Comparison of ENCODE assay signal across 21 mouse cellular contexts in genomic region chr3:89331561-89331960, GRCm38 (mm10). TPM values are rescaled to one million over a fixed set of nuclear protein-coding genes. Genes with fewer than 3 reads are reported as not detected.
DNase-seq lines count a peak whose midpoint lies in the region; ATAC-seq and TF ChIP-seq lines count a peak whose summit lies in the region.
"Had no signal": no experiment of that assay in that cellular context is flagged by ENCODE, and none has a peak within 500 bp of the region (broad histone marks: within the 10 kb centered on the region; RNA-seq: fewer than 3 reads in every experiment).

No protein-coding gene starts in this region.

- H3K27ac ChIP-seq in embryonic facial prominence, embryonic 14.5 days (replicated peaks; ENCODE audit: low read depth, low read length) = 0 out of 2 replicates have a peak overlapping the region, but pooled peaks have one; percentile 5
- no peak overlapping the region for H3K27ac ChIP-seq in embryonic facial prominence, embryonic 10.5 days (replicated peaks)
- peak overlapping the region; percentile 41; the same call in 1 of the 2 replicates for H3K27ac ChIP-seq in testis, adult 2 months (ENCODE audit: control insufficient read depth, insufficient read depth, low read depth, low read length)
- H3K27ac ChIP-seq in kidney, embryonic 16.5 days (ENCODE audit: low read length) = no peak overlapping the region
- H3K27ac ChIP-seq in liver, embryonic 12.5 days = no peak overlapping the region
- H3K27ac ChIP-seq: heart, embryonic 10.5 days; liver, embryonic 14.5 days; macrophage had no signal

- WGBS in embryonic facial prominence, embryonic 14.5 days = 60% methylated on average over 13 of the region's 13 CpGs
- 70% methylated on average over 13 of the region's 13 CpGs for WGBS in embryonic facial prominence, embryonic 10.5 days
- WGBS in kidney, embryonic 16.5 days = 70% methylated on average over 13 of the region's 13 CpGs
- 52% methylated on average over 13 of the region's 13 CpGs for WGBS in liver, embryonic 12.5 days (ENCODE audit: insufficient replicate concordance)

- no peak for TF ChIP-seq CTCF in testis, adult 2 months (IDR thresholded peaks at IDR 0.05; ENCODE audit: control insufficient read depth, insufficient read depth, insufficient replicate concordance, low read depth, low read length)

- DNase-seq in embryonic facial prominence, embryonic 14.5 days (ENCODE audit: low spot score) = no peak
- DNase-seq in embryonic facial prominence, embryonic 10.5 days (ENCODE audit: low spot score) = no peak
- no peak for DNase-seq in testis, postnatal 10 days (ENCODE audit: low spot score)
- no peak for DNase-seq in frontal cortex, postnatal 36 days (ENCODE audit: low spot score in 2 of 2)
- DNase-seq: cerebellum, adult 11-12 months; heart, postnatal 10 days; kidney, adult 9 months; thymus, postnatal 4 days had no signal

- H3K4me3 ChIP-seq in embryonic facial prominence, embryonic 14.5 days (ENCODE audit: low read depth, low read length) = no peak overlapping the region
- H3K4me3 ChIP-seq in embryonic facial prominence, embryonic 10.5 days = no peak overlapping the region
- H3K4me3 ChIP-seq in testis, adult 2 months (ENCODE audit: control insufficient read depth, low read depth, low read length) = peak overlapping the region; percentile 78
- H3K4me3 ChIP-seq in kidney, embryonic 16.5 days (ENCODE audit: low read length) = no peak overlapping the region
- H3K4me3 ChIP-seq in liver, embryonic 12.5 days = no peak overlapping the region
- H3K4me3 ChIP-seq: midbrain, embryonic 12.5 days; neural tube, embryonic 13.5 days had no signal

- H3K9ac ChIP-seq in embryonic facial prominence, embryonic 14.5 days (ENCODE audit: low read depth, low read length) = no peak overlapping the region
- no peak overlapping the region for H3K9ac ChIP-seq in kidney, embryonic 16.5 days (replicated peaks; ENCODE audit: low read length)
- no peak overlapping the region for H3K9ac ChIP-seq in liver, embryonic 12.5 days
- H3K9ac ChIP-seq: liver, embryonic 14.5 days; midbrain, embryonic 12.5 days; neural tube, embryonic 13.5 days had no signal

- H3K27me3 ChIP-seq in embryonic facial prominence, embryonic 14.5 days (replicated peaks; ENCODE audit: control insufficient read depth, insufficient read depth, low read length) = no peaks in the 10 kb centered on the region
- H3K27me3 ChIP-seq in embryonic facial prominence, embryonic 10.5 days (replicated peaks; ENCODE audit: low read depth, poor library complexity, severe bottlenecking) = peaks cover 19% of the 10 kb centered on the region
- H3K27me3 ChIP-seq in testis, adult 2 months (ENCODE audit: control insufficient read depth, insufficient read depth, low read length) = no peaks in the 10 kb centered on the region
- H3K27me3 ChIP-seq in kidney, embryonic 16.5 days (ENCODE audit: insufficient read depth, low read length) = 0 out of 2 replicates have a peak, but pooled peaks cover 3% of the 10 kb centered on the region
- peaks cover 91% of the 10 kb centered on the region for H3K27me3 ChIP-seq in liver, embryonic 12.5 days (replicated peaks)
- H3K27me3 ChIP-seq: neural tube, embryonic 13.5 days had no signal

- TF ChIP-seq POLR2A in testis, adult 2 months (IDR thresholded peaks at IDR 0.05; ENCODE audit: control insufficient read depth, low read depth, low read length) = no peak

- ATAC-seq in embryonic facial prominence, embryonic 14.5 days (ENCODE audit: low read depth) = no peak
- peak; percentile 55; the same call in 1 of the 2 replicates for ATAC-seq in megakaryocyte progenitor cell, adult 5-6 weeks (replicated peaks; ENCODE audit: poor library complexity)
- ATAC-seq in kidney, embryonic 16.5 days (ENCODE audit: low FRiP score, low TSS enrichment) = no peak
- ATAC-seq in liver, embryonic 12.5 days = no peak
- ATAC-seq: CD4-positive, CD25-positive, alpha-beta regulatory T cell, adult 4 months had no signal

- H3K36me3 ChIP-seq in embryonic facial prominence, embryonic 14.5 days (ENCODE audit: control insufficient read depth, insufficient read depth, low read length) = peaks cover 31% of the 10 kb centered on the region
- H3K36me3 ChIP-seq in embryonic facial prominence, embryonic 10.5 days (replicated peaks) = peaks cover 38% of the 10 kb centered on the region
- H3K36me3 ChIP-seq in testis, adult 2 months (ENCODE audit: control insufficient read depth, insufficient read depth, low read length) = no peaks in the 10 kb centered on the region
- H3K36me3 ChIP-seq in kidney, embryonic 16.5 days (ENCODE audit: insufficient read depth, low read length) = peaks cover 24% of the 10 kb centered on the region
- H3K36me3 ChIP-seq in liver, embryonic 12.5 days = no peaks in the 10 kb centered on the region

- H3K9me3 ChIP-seq in embryonic facial prominence, embryonic 14.5 days (ENCODE audit: control insufficient read depth, low read length) = no peaks in the 10 kb centered on the region
- H3K9me3 ChIP-seq in embryonic facial prominence, embryonic 10.5 days = no peaks in the 10 kb centered on the region
- H3K9me3 ChIP-seq in kidney, embryonic 16.5 days (ENCODE audit: low read length) = no peaks in the 10 kb centered on the region
- H3K9me3 ChIP-seq in liver, embryonic 12.5 days (replicated peaks) = no peaks in the 10 kb centered on the region
- H3K9me3 ChIP-seq: heart, embryonic 10.5 days; midbrain, embryonic 12.5 days; neural tube, embryonic 13.5 days had no signal

- peaks cover 6% of the 10 kb centered on the region for H3K4me1 ChIP-seq in embryonic facial prominence, embryonic 14.5 days (ENCODE audit: control insufficient read depth, insufficient read depth, low read length)
- H3K4me1 ChIP-seq in embryonic facial prominence, embryonic 10.5 days = peaks cover 85% of the 10 kb centered on the region
- peaks cover 25% of the 10 kb centered on the region for H3K4me1 ChIP-seq in testis, adult 2 months (ENCODE audit: control insufficient read depth, insufficient read depth, low read length)
- peaks cover 49% of the 10 kb centered on the region for H3K4me1 ChIP-seq in kidney, embryonic 16.5 days (ENCODE audit: insufficient read depth, low read length)
- H3K4me1 ChIP-seq in liver, embryonic 12.5 days = 0 out of 2 replicates have a peak, but pooled peaks cover 10% of the 10 kb centered on the region

- H3K4me2 ChIP-seq in embryonic facial prominence, embryonic 14.5 days (ENCODE audit: low read depth, low read length) = no peak overlapping the region
- H3K4me2 ChIP-seq in kidney, embryonic 16.5 days (replicated peaks; ENCODE audit: low read depth, low read length) = no peak overlapping the region
- H3K4me2 ChIP-seq in liver, embryonic 12.5 days = no peak overlapping the region
- H3K4me2 ChIP-seq: midbrain, embryonic 12.5 days; neural tube, embryonic 13.5 days had no signal

RNA-seq across cellular contexts. Expression of gene Efna4, which starts 6.3 kb away (rescaled TPM):
- 17.5 and 20.7 TPM in 2 replicates for polyA plus RNA-seq in embryonic facial prominence, embryonic 14.5 days (2014; fragmentation: Nextera tagmentation; extraction: Ambion mirVana)
- polyA plus RNA-seq in embryonic facial prominence, embryonic 10.5 days (2016; fragmentation: Nextera tagmentation; extraction: Ambion mirVana) = 37.3 and 40.8 TPM in 2 replicates
- 1.1 and 1.6 TPM in 2 replicates for polyA plus RNA-seq in testis, adult 2 months (2012; rRNA removed)
- 0.17 and 0.64 TPM in 2 replicates for total RNA-seq in megakaryocyte progenitor cell, adult 5-6 weeks (2015)
- 0.27 TPM in 1 of 2 replicates, not detected in the other for total RNA-seq in megakaryocyte progenitor cell, adult 5-6 weeks (2017)
- polyA plus RNA-seq in kidney, embryonic 16.5 days (2015; fragmentation: Nextera tagmentation; extraction: Ambion mirVana) = 29.2 and 31.3 TPM in 2 replicates
- polyA plus RNA-seq in liver, embryonic 12.5 days (2016; fragmentation: Nextera tagmentation; extraction: Ambion mirVana) = 2.1 and 2.3 TPM in 2 replicates
- total RNA-seq: monocyte, adult 5-6 weeks had no signal
- polyA plus RNA-seq: CD4-positive, CD25-positive, alpha-beta regulatory T cell, adult 4 months; macrophage had no signal

RNA-seq across cellular contexts. Expression of gene Efna3, which starts 8.8 kb away (rescaled TPM):
- polyA plus RNA-seq in embryonic facial prominence, embryonic 14.5 days (2014; fragmentation: Nextera tagmentation; extraction: Ambion mirVana) = 18.7 and 21.2 TPM in 2 replicates
- polyA plus RNA-seq in embryonic facial prominence, embryonic 10.5 days (2016; fragmentation: Nextera tagmentation; extraction: Ambion mirVana) = 4.5 and 6.8 TPM in 2 replicates
- 9.9 and 13.3 TPM in 2 replicates for polyA plus RNA-seq in testis, adult 2 months (2012; rRNA removed)
- not detected in 2 replicates for total RNA-seq in megakaryocyte progenitor cell, adult 5-6 weeks (2015)
- not detected in 2 replicates for total RNA-seq in megakaryocyte progenitor cell, adult 5-6 weeks (2017)
- 11.5 and 11.8 TPM in 2 replicates for polyA plus RNA-seq in kidney, embryonic 16.5 days (2015; fragmentation: Nextera tagmentation; extraction: Ambion mirVana)
- polyA plus RNA-seq in liver, embryonic 12.5 days (2016; fragmentation: Nextera tagmentation; extraction: Ambion mirVana) = 0.65 and 1.0 TPM in 2 replicates
- total RNA-seq: monocyte, adult 5-6 weeks had no signal
- polyA plus RNA-seq: CD4-positive, CD25-positive, alpha-beta regulatory T cell, adult 4 months; macrophage had no signal

RNA-seq across cellular contexts. Expression of gene Adam15, which starts 18.2 kb away (rescaled TPM):
- 44.4 and 51.7 TPM in 2 replicates for polyA plus RNA-seq in embryonic facial prominence, embryonic 14.5 days (2014; fragmentation: Nextera tagmentation; extraction: Ambion mirVana)
- polyA plus RNA-seq in embryonic facial prominence, embryonic 10.5 days (2016; fragmentation: Nextera tagmentation; extraction: Ambion mirVana) = 30.5 and 34.2 TPM in 2 replicates
- polyA plus RNA-seq in testis, adult 2 months (2012; rRNA removed) = 39.7 and 51.1 TPM in 2 replicates
- total RNA-seq in megakaryocyte progenitor cell, adult 5-6 weeks (2015) = 35.8 and 53.0 TPM in 2 replicates
- total RNA-seq in megakaryocyte progenitor cell, adult 5-6 weeks (2017) = 38.7 and 49.8 TPM in 2 replicates
- 107 and 108 TPM in 2 replicates for polyA plus RNA-seq in kidney, embryonic 16.5 days (2015; fragmentation: Nextera tagmentation; extraction: Ambion mirVana)
- 14.1 and 14.5 TPM in 2 replicates for polyA plus RNA-seq in liver, embryonic 12.5 days (2016; fragmentation: Nextera tagmentation; extraction: Ambion mirVana)

RNA-seq across cellular contexts. Expression of gene Dcst2, which starts 30.2 kb away (rescaled TPM):
- polyA plus RNA-seq in embryonic facial prominence, embryonic 14.5 days (2014; fragmentation: Nextera tagmentation; extraction: Ambion mirVana) = not detected in 2 replicates
- polyA plus RNA-seq in embryonic facial prominence, embryonic 10.5 days (2016; fragmentation: Nextera tagmentation; extraction: Ambion mirVana) = 0.09 and 0.15 TPM in 2 replicates
- 108 and 110 TPM in 2 replicates for polyA plus RNA-seq in testis, adult 2 months (2012; rRNA removed)
- total RNA-seq in megakaryocyte progenitor cell, adult 5-6 weeks (2015) = not detected in 2 replicates
- total RNA-seq in megakaryocyte progenitor cell, adult 5-6 weeks (2017) = not detected in 2 replicates
- polyA plus RNA-seq in kidney, embryonic 16.5 days (2015; fragmentation: Nextera tagmentation; extraction: Ambion mirVana) = 0.32 and 0.35 TPM in 2 replicates
- 0.05 and 0.06 TPM in 2 replicates for polyA plus RNA-seq in liver, embryonic 12.5 days (2016; fragmentation: Nextera tagmentation; extraction: Ambion mirVana)
- total RNA-seq: monocyte, adult 5-6 weeks had no signal
- polyA plus RNA-seq: forebrain, embryonic 16.5 days; macrophage had no signal

RNA-seq across cellular contexts. Expression of gene Dcst1, which starts 33.5 kb away (rescaled TPM):
- 0.26 and 0.33 TPM in 2 replicates for polyA plus RNA-seq in embryonic facial prominence, embryonic 14.5 days (2014; fragmentation: Nextera tagmentation; extraction: Ambion mirVana)
- polyA plus RNA-seq in embryonic facial prominence, embryonic 10.5 days (2016; fragmentation: Nextera tagmentation; extraction: Ambion mirVana) = 0.20 and 0.47 TPM in 2 replicates
- 74.5 and 81.0 TPM in 2 replicates for polyA plus RNA-seq in testis, adult 2 months (2012; rRNA removed)
- total RNA-seq in megakaryocyte progenitor cell, adult 5-6 weeks (2015) = not detected in 2 replicates
- total RNA-seq in megakaryocyte progenitor cell, adult 5-6 weeks (2017) = not detected in 2 replicates
- polyA plus RNA-seq in kidney, embryonic 16.5 days (2015; fragmentation: Nextera tagmentation; extraction: Ambion mirVana) = 2.9 and 3.3 TPM in 2 replicates
- not detected in 2 replicates for polyA plus RNA-seq in liver, embryonic 12.5 days (2016; fragmentation: Nextera tagmentation; extraction: Ambion mirVana)
- total RNA-seq: monocyte, adult 5-6 weeks had no signal
- polyA plus RNA-seq: embryonic facial prominence, embryonic 11.5 days; macrophage had no signal

Comparison
In these comparisons a context has a peak if more than half of its experiments do, and no peak if none do; other contexts are left out.
1. H3K27ac ChIP-seq: peak in embryonic facial prominence, embryonic 14.5 days (single experiment) and testis, adult 2 months (single experiment); none in embryonic facial prominence, embryonic 10.5 days (single experiment), kidney, embryonic 16.5 days (single experiment) and liver, embryonic 12.5 days (single experiment).